Mouse (Mus musculus): ENCODE measurements at regions not wholly inside any gene's neighbourhood (a gene's known extent, or its start where the extent isn't known, plus 50 kb on each side); places are given as distances from the start of the nearest gene placed in this dataset.

GRCm38 (mm10) chr13:85459387-85459786 is 170.5 kb upstream of the Rasa1 start:
- TF ChIP-seq CTCF (IDR thresholded peaks at IDR 0.05; ENCODE audit: extremely low read depth, insufficient read depth, low read length) (no peak), POLR2A (IDR thresholded peaks at IDR 0.05; ENCODE audit: extremely low read depth, insufficient read depth, low read length) (no peak)

All from cortical plate, adult 2 months (tissue).